Mouse (Mus musculus): Measurements from ENCODE around the gene Mfsd4b4. TPM values are rescaled to one million over a fixed set of nuclear protein-coding genes. Genes with fewer than 3 reads are reported as not detected.

The Mfsd4b4 gene
- 3.8 TPM for total RNA-seq (2023)

DNA sequence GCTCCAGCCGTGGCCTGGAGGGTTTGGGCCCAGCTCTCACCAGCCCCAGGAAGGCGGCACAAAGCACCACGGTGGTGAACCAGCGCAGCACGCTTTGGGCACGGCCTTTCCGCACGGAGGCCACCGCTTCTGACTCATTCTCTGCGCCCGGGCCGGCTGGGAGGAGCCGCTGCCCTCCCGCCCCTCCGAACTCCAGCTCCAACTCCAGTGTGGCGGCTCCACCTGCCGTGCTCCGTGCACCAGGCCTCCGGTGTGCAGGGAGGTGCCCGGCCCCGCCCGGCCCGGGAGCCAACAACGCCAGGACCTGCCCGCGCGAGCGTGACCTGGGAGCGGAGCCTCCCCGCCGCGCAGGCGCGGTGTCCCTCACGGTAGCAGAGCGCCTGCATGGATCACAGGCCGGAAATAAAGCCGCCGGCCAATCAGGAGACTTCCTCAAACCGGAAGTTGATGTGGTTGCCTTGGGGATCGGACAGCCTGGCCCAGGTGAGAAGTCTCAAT is at the start of gene Mfsd4b4:
Mfsd4b4 (minus strand) TSS at position 365 of the 498 bp plus-strand sequence.

DNA sequence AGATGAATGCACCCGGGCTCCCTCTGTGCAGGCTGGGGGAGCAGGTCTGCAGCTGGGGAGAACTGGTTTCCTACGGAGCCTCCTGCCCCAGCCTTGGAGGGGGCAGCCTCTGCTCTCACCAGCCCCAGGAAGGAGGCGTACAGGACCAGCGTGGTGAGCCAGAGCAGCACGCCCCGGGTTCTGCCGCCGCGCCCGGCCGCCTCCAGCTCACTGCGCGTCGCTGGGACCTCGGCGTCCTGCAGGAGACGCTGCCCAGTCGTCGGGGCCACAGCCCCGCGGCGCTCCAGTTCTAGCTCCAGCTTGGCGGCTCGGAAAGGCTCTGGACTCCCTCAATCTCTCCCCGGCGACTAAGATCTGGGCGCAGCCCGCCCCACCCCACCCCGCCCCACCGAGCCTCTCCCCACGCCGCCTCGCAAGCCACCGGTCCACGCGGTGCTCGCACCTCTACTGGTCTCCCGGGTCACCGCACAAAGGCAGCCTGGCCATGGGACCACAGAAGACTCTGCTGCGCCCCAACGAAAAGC is 27.6 kb upstream of the Mfsd4b4 start, which contains the start of gene Mfsd4b2:
Mfsd4b2 (minus strand) TSS at position 308 of the 524 bp plus-strand sequence.

Other genes with a start within 250 kb of the Mfsd4b4 start
- gene Rev3l, start 167.1 kb downstream of the Mfsd4b4 start, total RNA-seq (2023): 64.1 TPM
- gene Mfsd4b2, start 27.7 kb upstream of the Mfsd4b4 start, total RNA-seq (2023): not detected
- gene Mfsd4b3, start 60.9 kb upstream of the Mfsd4b4 start, total RNA-seq (2023): 0.33 TPM
- gene Mfsd4b5, start 87.4 kb upstream of the Mfsd4b4 start, total RNA-seq (2023): 0.68 TPM
- gene Mfsd4b1, start 126.0 kb upstream of the Mfsd4b4 start, total RNA-seq (2023): 0.27 TPM
- 7.2 TPM for gene Slc16a10, start 243.0 kb upstream of the Mfsd4b4 start, total RNA-seq (2023)

Measured in CD4-positive naive resting alpha-beta T cell, adult 57 days (primary cell).